Mouse (Mus musculus): ENCODE data around the gene Srek1.

- TF ChIP-seq POLR2A (IDR thresholded peaks at IDR 0.05; ENCODE audit: low read depth, low read length), result no peak
- no peak for TF ChIP-seq CTCF (IDR thresholded peaks at IDR 0.05; ENCODE audit: borderline replicate concordance, insufficient read depth, low read length)
Observed at GRCm38 (mm10) chr13:103770821-103771220, 3.6 kb downstream of the Srek1 start.

Data from embryonic fibroblast, embryonic 13.5 days (primary cell).